Mouse (Mus musculus) forebrain, embryonic 15.5 days (tissue): ENCODE data around the gene Hadha. TPM values are rescaled to one million over a fixed set of nuclear protein-coding genes. Genes with fewer than 3 reads are reported as not detected.

Experiments used
- ATAC-seq: fragments of 200-750 bp; cut with Nextera tagmentation; replicated peaks from 2 replicates; pipeline ENCODE4 v1.8.0; 2017; ENCODE audit warnings: mild to moderate bottlenecking, moderate TSS enrichment, moderate library complexity
- H3K27ac ChIP-seq: fragments of 300-500 bp; sonication (generic); replicated peaks from 2 replicates; pipeline ENCODE4 v1.5.1; 2015; ENCODE audit warnings: mild to moderate bottlenecking, inconsistent platforms
- H3K27me3 ChIP-seq: fragments of 300-500 bp; sonication (generic); 2 replicates; pipeline ENCODE4 v1.6.1; 2015; ENCODE audit warnings: inconsistent platforms
- H3K36me3 ChIP-seq: fragments of 300-500 bp; sonication (generic); 2 replicates; pipeline ENCODE4 v1.6.1; 2015; ENCODE audit warnings: mild to moderate bottlenecking, inconsistent platforms
- H3K4me1 ChIP-seq: fragments of 300-500 bp; sonication (generic); 2 replicates; pipeline ENCODE4 v1.6.1; 2015; ENCODE audit warnings: inconsistent platforms
- H3K4me2 ChIP-seq: fragments of 300-500 bp; sonication (generic); replicated peaks from 2 replicates; pipeline ENCODE4 v1.6.1; 2015; ENCODE audit warnings: mild to moderate bottlenecking, inconsistent platforms
- H3K4me3 ChIP-seq: fragments of 300-500 bp; sonication (generic); 2 replicates; pipeline ENCODE4 v1.5.1; 2015; ENCODE audit warnings: mild to moderate bottlenecking, inconsistent platforms
- H3K9ac ChIP-seq: fragments of 300-500 bp; sonication (generic); replicated peaks from 2 replicates; pipeline ENCODE4 v1.6.1; 2015; ENCODE audit warnings: mild to moderate bottlenecking, inconsistent platforms
- H3K9me3 ChIP-seq: fragments of 300-500 bp; sonication (generic); 2 replicates; pipeline ENCODE4 v1.6.1; 2016; ENCODE audit warnings: inconsistent platforms
- WGBS: fragments of 180-500 bp; shearing (Covaris S2); methylation state at CpG from one replicate; pipeline ENCODE4 v1.1.7; 2015; ENCODE audit warnings: mixed read lengths; 5-methylcytosine and 5-hydroxymethylcytosine counted together
- microRNA counts: library from miRNA; unstranded; fragments of <30 nt; microRNA quantifications from one replicate; lab custom pipeline; 2016
- microRNA-seq: library from miRNA; unstranded; fragments of <30 nt; microRNA quantifications from one replicate; pipeline ENCODE4, GENCODE M21; 2016
- polyA plus RNA-seq: library from polyadenylated mRNA; unstranded; fragments of >200 nt; fragmentation: Nextera tagmentation; extraction: Ambion mirVana; gene quantifications from 2 replicates; pipeline ENCODE4 v1.2.1, GENCODE M21; 2015

Gene Hadha
- polyA plus RNA-seq, 1 experiment from 2014 or later = 73.9 TPM

GRCm38 (mm10) chr5:30072825-30073821 lies 81.8 kb downstream of the Hadha start, which contains the start of gene Tyms:
Gene Tyms, minus strand, starts transcription at chr5:30073617.
- H3K27me3 ChIP-seq = no peaks in the 10 kb centered on the region
- H3K9ac ChIP-seq = peak within 1 kb of the TSS; percentile 74
- peaks cover 15% of the 10 kb centered on the region for H3K36me3 ChIP-seq
- H3K4me3 ChIP-seq = peak within 1 kb of the TSS; percentile 81
- no peaks in the 10 kb centered on the region for H3K9me3 ChIP-seq
- peak within 1 kb of the TSS; percentile 83 for H3K27ac ChIP-seq
- peak within 1 kb of the TSS; percentile 87 for H3K4me2 ChIP-seq
- peaks cover 11% of the 10 kb centered on the region; the same call in 1 of the 2 replicates for H3K4me1 ChIP-seq
- peak; percentile 95 for ATAC-seq
- under 1% methylated on average over 45 of the region's 45 CpGs for WGBS

GRCm38 (mm10) chr5:30072377-30072776 lies 82.6 kb downstream of the Hadha start:
- peak overlapping the region; percentile 81 for H3K4me3 ChIP-seq
- peak; percentile 26; the same call in 1 of the 2 replicates for ATAC-seq
- H3K9ac ChIP-seq = peak overlapping the region; percentile 74
- H3K4me1 ChIP-seq = peaks cover 11% of the 10 kb centered on the region; the same call in 1 of the 2 replicates
- WGBS = 42% methylated on average over 3 of the region's 3 CpGs
- H3K9me3 ChIP-seq = no peaks in the 10 kb centered on the region
- peak overlapping the region; percentile 87 for H3K4me2 ChIP-seq
- no peak overlapping the region for H3K27ac ChIP-seq
- no peaks in the 10 kb centered on the region for H3K27me3 ChIP-seq
- H3K36me3 ChIP-seq = peaks cover 17% of the 10 kb centered on the region

- Histone ChIP-seq H3K27me3 (no peaks in the 10 kb centered on the region), H3K9ac (no peak overlapping the region), H3K4me2 (peak overlapping the region; percentile 87), H3K4me3 (no peak overlapping the region), H3K9me3 (no peaks in the 10 kb centered on the region), H3K27ac (no peak overlapping the region), H3K4me1 (peaks cover 11% of the 10 kb centered on the region; the same call in 1 of the 2 replicates), H3K36me3 (peaks cover 17% of the 10 kb centered on the region)
- WGBS = 73% methylated on average over 6 of the region's 6 CpGs
- no peak for ATAC-seq
These were observed 83.3 kb downstream of the Hadha start for GRCm38 (mm10) chr5:30071677-30072076.

MicroRNAs encoded within 50 kb of the gene (microRNA counts, 519-probe panel; counts per million panel counts)
- 1,871 counts per million, percentile 18 among the panel's probes with 10 or more counts for microRNA mmu-miR-1960 (lab: Ali Mortazavi, UCI)

Small RNAs within 50 kb of the gene (microRNA-seq; reads per million reads assigned to microRNA genes)
- not detected for gene Mir1960

Other genes starting within 250 kb of the Hadha start
- not detected in 2 replicates for gene Il6, start 142.0 kb downstream of the Hadha start, polyA plus RNA-seq
- 99.2 and 114 TPM in 2 replicates for gene Tyms, start 81.5 kb downstream of the Hadha start, polyA plus RNA-seq
- gene Garem2, start 50.0 kb downstream of the Hadha start, polyA plus RNA-seq = 12.7 and 12.8 TPM in 2 replicates
- gene 3110082J24Rik, start 49.1 kb downstream of the Hadha start, polyA plus RNA-seq = 2.9 and 3.1 TPM in 2 replicates
- gene Hadhb, start 86 bp upstream of the Hadha start, polyA plus RNA-seq = 65.2 and 73.6 TPM in 2 replicates
- not detected in 2 replicates for gene Adgrf3, start 50.6 kb upstream of the Hadha start, polyA plus RNA-seq
- 25.8 and 26.4 TPM in 2 replicates for gene Selenoi, start 77.4 kb upstream of the Hadha start, polyA plus RNA-seq
- 5.3 and 6.8 TPM in 2 replicates for gene Drc1, start 126.2 kb upstream of the Hadha start, polyA plus RNA-seq